Mouse (Mus musculus) ovary, postnatal 10 days (tissue): ENCODE data around the gene Sh2b3.

Source experiments
- DNase-seq: peaks from one replicate; pipeline ENCODE4 v3.0.0; 2022; ENCODE audit warnings: low spot score

Sh2b3 gene

DNA sequence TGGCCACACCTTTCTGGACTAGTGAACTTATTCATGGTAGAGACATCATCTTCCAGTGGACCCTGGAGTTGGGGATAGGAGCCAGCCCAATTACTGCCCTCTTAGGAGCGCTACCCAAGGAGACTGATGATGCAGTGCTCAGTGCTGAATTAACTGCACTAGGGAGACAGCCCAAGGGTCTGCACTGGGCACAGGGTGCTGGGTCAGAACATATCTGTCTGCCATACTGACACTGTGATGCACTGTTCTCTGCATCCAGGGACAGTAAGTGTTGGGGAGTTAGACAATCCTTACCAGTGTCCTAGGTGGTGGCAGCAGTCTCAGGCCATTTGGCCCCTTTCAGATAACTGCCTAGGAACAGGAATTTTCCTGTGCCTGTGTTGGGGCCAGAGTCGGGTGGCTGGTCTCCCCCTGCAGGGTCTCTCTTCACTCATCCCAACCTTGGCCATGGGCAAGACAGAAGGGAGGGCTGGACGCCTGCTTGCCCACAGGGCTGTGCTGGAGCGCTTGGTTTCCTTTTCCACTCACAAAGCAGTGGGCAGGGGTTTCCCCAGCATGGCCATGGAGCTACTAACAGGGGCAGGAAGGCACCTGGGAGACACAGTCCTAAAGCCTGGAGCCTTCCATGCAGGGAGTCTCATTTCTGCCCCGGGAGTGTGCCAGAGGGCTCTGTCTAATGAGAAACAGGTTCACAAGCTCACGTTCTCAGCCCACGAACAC is 14.5 kb downstream of the Sh2b3 start:
- DNase-seq, result no peak

GRCm38 (mm10) chr5:121821552-121821951 is 15.9 kb downstream of the Sh2b3 start:
- DNase-seq, result no peak

- DNase-seq, result no peak
Observed at GRCm38 (mm10) chr5:121821116-121821515, 16.3 kb downstream of the Sh2b3 start.

- no peak for DNase-seq
Observed at GRCm38 (mm10) chr5:121820657-121821056, 16.8 kb downstream of the Sh2b3 start.

DNA sequence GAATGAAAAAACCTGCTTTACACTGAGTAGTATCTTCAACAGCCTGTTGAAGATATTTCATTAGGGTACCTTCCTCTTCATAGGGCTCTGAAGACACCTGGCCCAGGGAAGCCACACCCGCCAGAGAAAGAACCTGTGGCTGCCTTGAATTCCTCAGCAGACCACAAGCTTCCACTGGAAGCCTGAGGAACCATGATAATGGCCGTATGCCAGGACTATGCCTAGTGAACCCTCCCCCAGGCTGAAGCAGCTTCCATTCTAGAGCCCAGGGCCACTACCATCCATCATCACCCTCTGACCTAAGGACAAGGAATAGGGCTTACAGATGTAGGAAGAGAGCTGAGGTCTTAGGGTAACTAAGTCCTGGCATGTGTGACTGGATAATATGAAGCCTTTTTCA is 17.3 kb downstream of the Sh2b3 start:
- DNase-seq, result no peak

GRCm38 (mm10) chr5:121819559-121819958 is 17.9 kb downstream of the Sh2b3 start:
- DNase-seq, result no peak

DNA sequence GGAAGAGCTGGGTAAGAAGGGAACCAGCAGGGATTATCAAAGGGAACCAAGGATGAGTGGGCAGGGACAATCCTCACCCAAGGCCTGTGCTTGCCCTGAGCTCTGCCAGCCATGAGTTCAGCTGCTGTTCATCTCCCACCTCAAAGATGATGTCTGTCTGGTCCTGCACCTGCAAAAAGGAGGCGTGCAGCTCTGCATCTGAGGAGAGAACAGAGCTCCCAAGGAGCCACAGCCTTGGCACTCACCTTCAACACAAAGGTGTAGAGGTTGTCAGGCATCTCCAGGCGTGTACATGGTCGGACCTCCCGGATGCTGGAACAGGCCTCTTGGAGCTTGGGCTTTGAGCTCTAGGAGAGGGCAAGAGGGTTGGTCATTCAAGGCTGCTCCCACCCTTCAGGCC is 18.6 kb downstream of the Sh2b3 start:
- no peak for DNase-seq

DNA sequence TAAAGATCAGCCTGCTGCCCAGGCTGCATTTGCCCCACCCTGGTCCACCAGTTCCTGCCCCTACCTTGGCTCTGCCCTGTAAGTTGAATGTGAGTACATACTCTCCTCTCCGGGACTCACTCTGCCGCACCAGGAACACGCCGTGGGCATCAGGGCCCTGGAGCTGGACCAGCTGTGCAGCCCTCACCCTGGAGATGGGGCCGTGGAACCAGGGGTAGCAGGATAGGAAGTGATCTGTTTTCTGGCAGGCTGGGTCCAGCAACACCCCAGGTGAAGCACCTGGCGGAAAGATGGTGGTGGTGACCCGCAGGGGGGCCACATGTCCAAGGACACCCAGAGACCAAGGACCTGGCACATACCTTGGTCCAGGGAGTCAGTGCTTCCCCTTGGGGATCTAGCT is 19.0 kb downstream of the Sh2b3 start:
- no peak for DNase-seq

DNA sequence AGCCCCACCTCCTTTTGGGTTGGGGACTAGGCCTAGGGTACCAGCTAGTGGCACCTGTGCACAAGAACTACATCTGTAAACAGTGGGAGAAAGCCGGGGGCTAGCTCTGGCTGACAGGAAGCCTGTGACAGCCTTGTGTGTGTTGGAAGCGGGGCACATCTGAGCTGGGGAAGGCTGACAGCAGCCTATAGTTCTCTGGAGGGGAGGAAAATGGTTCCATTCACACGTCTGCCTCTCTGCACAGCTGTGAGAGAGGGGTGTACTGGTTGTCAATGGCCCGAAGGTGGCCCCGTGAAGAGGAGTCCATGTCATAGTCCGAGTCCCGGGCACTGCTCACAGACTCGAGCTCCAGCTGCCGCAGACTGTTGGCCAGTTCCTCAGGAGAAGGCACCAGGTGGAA is 19.9 kb downstream of the Sh2b3 start:
- no peak for DNase-seq

GRCm38 (mm10) chr5:121816611-121817010 is 20.8 kb downstream of the Sh2b3 start:
- DNase-seq, result no peak

- no peak for DNase-seq
Observed at GRCm38 (mm10) chr5:121815867-121816380, 21.5 kb downstream of the Sh2b3 start.

GRCm38 (mm10) chr5:121815067-121815466 is 22.4 kb downstream of the Sh2b3 start:
- DNase-seq, result no peak

GRCm38 (mm10) chr5:121813744-121814143 is 23.7 kb downstream of the Sh2b3 start:
- no peak for DNase-seq

DNA sequence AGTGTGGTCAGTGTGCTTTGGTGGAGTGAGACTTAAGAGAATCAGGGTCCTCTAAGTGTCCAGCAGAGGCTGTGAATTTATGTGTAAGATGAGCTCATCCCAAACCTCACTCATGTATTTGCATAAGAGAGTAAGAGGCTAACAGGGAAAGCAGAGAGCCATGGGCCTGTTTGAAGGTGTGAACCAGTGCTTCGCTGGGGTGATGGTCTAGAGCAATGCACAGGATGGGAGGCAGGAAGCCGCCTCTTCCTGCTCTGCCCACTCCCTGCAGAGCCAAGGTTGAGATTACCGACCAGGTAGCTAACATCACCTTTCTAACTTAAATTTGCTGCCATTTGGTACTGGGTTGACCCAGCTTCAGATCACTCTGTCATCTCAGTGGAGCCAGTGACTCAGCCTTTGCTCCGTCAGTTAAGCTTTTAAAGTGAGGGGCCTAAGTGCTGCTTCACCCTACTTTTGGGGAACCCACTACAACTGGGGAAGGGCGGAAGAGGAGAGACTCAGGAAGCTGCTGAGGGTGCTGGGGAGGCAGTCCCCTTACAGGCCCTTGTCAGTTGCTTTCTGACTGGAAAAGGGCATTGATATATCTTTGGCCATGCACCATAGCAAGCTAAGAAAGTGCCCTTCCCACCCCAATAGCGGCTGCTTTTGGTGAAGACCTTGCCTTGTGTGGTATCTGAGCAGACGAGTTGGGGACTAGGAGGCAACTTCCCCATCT is 24.8 kb downstream of the Sh2b3 start:
- no peak for DNase-seq

DNA sequence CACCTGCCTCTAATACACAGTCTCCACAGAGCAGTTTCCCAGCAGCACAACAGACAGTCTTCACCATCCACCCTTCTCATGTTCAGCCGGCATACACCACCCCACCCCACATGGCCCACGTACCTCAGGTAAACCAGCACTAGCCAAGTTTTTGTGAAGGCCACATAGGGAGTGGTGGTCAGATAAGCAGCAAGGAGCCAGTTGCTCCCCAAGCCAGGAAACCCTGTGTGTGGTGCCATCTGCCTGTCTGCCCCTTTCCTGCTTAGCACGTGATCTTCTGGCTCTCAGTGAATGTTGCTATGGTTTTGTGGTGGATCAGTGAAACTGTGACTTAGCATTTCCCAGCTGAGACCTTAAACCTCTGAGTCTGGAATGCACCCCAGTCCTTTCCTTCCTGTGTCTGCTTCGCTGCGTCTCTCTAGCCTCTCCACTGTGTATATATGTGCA is 25.9 kb downstream of the Sh2b3 start:
- no peak for DNase-seq

- no peak for DNase-seq
Observed at GRCm38 (mm10) chr5:121810331-121811151, 26.9 kb downstream of the Sh2b3 start.

DNA sequence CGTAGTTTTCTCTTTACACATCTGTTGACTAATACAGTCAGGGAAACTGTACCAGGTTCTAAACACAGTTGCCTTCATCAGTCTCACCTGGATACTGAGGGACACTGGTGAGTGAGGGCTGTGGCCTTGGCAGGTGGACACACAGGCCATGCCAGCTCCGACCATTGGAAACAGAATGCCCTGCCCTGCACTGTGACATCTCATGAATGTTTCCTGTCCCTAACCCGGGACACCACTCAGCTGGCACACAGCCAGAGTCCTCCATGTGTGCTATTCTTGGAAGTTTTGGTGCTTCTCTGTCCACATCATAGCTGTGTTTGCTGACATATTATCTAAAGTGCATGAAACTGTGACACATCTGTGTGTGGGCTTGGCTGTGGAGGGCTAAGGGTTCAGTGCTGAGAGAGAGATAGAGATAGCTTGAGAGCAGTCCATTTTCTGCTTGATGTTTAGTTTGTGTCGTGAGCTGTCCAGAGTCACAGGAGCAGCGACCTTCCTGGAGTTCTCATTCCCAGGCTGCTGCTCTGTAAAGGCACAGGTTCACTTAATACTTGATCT is 27.7 kb downstream of the Sh2b3 start:
- DNase-seq, result no peak

DNA sequence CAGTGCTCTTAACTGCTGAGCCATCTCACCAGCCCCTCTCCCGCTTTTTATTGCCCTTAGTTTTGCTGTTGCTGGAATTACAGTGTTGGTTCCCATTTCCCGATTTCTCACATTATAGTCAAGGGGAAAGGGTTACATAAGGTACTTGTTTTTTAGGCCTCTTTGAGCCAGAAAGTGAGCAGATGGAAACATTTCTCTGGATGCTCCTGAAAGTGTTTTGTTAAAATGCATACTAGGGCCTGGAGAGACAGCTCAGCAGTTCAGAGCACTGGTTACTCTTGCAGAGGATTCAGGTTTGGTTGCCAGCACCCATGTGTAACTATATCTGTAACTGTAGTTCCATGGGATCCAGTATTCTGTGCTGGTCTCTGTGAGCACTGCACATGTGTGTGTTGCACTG is 29.2 kb downstream of the Sh2b3 start:
- no peak for DNase-seq

GRCm38 (mm10) chr5:121807186-121807585 is 30.3 kb downstream of the Sh2b3 start:
- DNase-seq, result no peak

DNA sequence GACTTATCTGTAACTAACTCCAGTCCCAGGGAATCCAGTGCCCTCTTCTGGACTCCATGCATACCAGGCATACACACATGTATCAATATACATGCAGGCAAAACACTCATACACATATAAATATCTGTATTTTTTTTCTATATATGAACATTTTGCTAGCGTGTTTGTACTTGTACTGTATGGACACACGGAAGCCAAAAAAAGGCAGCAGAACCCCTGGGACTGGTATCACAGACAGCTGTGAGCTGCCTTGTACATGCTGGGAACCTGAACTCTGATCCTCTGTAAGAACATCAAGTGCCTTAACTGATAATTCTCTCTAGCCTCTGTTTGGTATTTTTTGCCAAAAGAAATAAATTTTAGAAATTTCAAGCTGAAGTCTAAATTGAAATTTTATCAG is 39.0 kb downstream of the Sh2b3 start:
- DNase-seq, result no peak

DNA sequence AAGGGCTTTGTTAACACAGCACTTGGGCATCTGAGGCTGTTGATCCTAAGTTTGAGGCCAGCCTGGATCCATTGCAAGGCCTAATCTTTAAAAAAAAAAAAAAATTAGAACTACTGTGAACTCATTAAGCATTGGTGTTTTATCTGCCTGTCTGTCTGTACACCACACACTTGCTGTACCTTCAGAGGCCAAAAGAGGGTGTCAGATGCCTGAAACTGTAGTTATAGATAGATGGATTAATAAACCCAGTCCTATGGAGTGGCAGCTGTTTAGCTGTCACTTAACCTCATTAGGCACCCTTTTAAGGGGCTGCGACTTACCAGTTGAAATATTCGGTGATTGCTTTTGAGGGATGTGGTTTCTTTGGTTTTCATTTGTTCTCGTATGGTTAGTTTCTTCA is 41.6 kb downstream of the Sh2b3 start:
- no peak for DNase-seq

GRCm38 (mm10) chr5:121791026-121791425 is 46.4 kb downstream of the Sh2b3 start:
- no peak for DNase-seq
